Mouse (Mus musculus): Measurements from ENCODE around the gene Psmc3.
A peak's percentile ranks its signal among the peaks of the same experiment; 100 is the strongest.
"Not testable (repeated sequence)": the region's sequence is repeated elsewhere in the genome, so short reads cannot be mapped to it uniquely, and the experiment has no call there.

Gene Psmc3

DNA sequence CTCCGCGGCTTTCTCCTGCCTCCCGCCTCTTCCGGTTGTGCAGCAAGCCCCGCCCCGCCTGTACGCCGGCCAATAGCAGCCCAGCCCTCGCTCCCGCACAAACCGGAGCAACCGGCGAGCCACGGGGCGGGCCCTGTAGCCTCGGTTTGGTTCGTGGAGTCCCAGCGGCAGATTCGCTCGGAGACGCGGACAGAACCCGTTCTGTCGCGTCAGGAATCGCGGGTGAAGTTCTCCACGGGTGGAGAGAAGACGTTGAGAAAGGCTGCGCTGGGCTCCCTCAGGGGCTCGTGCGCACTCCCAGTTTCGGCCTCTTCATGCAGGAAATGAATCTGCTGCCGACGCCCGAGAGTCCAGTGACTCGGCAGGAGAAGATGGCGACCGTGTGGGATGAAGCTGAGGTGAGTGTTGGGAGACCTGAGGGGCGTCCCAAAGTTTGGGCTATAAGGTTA lies at the start of gene Psmc3:
Gene Psmc3, plus strand, starts transcription at position 76 of the 449 bp plus-strand sequence.
- DNase-seq = peak; percentile 98 to 99

DNA sequence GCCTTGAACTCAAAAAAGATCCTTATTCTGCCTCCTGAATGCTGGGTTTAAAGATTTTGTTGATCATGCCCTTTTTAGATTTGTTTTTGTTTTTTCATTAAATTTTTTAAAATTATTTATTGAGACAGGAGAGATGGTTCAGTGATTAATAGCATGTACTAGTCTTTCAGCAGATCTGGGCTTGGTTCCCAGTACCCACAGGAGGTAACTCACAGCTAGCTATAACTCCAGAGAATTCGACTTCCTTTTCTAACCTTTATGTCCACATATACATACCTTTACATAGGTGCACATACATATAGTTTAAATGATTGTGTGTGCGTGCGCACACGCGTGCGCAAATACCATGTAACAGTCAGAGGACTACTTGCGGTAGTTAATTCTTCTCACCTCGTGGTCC lies 45.3 kb upstream of the Psmc3 start:
- DNase-seq = peak; percentile 61 to 74

DNA sequence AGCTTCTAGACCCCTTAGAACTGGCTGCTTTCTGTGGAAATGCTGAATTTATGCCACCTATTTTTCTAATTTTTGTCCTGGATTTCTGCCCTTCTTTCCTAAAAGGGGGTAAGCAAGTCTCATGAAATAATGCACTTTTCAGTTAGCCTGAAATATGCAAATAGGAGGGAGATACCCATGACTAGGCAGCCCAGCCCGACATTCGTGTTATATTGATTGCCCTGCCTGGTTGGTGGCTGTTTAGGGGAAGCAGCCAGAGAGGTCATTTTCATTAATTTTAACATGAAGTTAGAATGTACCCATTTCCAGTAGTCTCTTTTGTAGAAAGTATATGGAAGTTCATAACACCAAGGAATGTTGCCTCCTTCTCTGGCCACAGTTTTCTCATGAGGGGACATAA lies 39.9 kb upstream of the Psmc3 start:
- no peak for DNase-seq

DNA sequence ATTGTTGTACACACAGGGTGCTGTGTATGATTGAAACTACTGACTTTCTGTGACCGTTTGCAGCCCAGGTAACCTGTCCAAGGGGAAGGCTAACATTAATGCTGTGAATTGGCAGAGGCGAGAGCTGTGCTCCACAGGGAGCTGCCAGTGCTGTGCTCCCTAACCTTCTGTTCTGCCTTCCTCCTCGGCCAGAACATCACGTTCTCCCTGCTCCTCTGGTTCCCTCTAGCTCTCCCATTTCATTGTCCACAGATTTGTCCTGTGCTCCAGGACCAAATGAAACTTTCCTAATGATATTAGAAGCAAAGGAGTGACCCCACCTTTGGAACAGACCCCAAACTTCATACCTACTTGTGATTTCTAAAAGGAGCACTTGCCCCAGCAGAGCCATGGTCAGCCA lies 38.4 kb upstream of the Psmc3 start:
- peak; percentile 78 to 81 for DNase-seq

GRCm38 (mm10) chr2:91018061-91018788 lies 35.6 kb upstream of the Psmc3 start:
- peak; percentile 54 to 72 for DNase-seq

DNA sequence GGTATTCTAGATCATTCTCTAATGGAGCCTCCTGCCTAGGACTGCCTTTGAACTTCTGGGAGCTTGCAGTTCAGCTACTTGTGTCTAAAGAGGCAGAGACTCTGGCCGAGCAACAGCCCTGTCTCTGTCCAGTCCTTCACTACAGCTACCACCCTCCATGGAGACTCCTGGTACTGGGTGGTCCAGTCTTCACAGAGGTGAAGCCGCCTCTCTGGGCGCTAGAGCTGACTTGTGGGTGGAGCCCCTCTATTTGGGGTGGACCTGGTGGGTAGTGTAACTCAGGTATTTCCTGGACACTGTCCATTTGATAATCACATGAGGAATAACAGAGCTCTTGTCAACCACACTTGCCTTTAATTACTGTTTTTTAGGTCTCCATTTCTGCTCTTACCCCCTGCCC lies 33.9 kb upstream of the Psmc3 start:
- no peak for DNase-seq

- not testable (repeated sequence) for DNase-seq
These were observed 31.5 kb upstream of the Psmc3 start for GRCm38 (mm10) chr2:91022266-91022665.

DNA sequence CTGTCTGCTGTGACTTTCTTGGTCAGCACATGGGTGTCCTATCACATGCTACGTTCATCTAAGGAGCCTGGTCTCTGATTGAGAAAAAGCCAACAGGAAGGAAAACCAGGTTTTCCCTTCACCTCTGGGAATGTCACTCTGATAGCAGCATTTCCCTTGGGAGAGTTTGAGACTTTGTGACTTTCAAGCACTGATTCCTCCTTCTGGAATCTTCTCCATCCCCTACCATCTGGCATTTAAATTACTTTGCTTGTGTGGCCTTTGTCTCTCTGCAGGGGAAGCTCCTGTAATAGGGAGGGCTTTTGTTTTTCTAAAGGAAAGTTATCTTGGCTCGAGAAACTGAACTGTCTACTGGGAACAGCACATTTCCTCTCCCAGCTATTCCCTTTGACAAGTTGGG lies 30.7 kb upstream of the Psmc3 start:
- no peak for DNase-seq

DNA sequence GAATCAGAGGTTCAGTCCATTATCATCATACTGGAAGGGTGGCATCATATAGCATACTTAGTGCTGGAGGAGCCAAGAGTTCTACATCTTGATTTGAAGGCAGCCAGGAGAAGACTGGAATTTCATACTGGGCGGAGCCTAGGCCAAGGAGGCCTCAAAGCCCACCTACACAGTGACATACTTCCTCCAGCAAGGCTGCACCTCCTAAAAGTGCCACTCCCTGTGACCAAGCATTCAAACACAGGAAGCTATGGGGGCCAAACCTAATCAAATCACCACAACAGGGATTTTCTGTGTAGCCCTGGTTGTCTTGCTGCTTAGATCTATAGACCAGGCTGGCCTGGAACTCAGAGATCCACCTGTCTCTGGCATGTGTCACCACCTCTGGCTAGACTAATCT lies 29.9 kb upstream of the Psmc3 start:
- DNase-seq = no peak

GRCm38 (mm10) chr2:91025081-91025516 lies 28.7 kb upstream of the Psmc3 start:
- DNase-seq = no peak

DNA sequence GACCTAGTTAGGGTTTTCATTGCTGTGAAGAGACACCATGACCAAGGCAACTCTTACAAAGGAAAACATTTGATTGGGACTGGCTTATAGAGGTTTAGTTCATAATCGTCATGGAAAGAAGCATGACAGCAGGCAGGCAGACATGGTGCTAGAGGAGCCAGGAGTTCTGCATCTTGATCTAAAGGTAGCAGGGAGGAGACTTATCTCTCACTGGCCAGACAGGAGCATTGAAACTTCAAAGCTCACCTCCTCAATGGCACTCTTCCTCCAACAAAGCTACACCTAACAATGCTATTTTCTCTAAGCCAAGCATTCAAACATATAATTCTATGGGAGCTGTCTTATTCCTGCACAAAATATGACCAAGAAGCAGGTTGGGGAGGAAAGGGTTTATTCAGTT lies 27.3 kb upstream of the Psmc3 start:
- no peak for DNase-seq

- DNase-seq = no peak
These were observed 26.2 kb upstream of the Psmc3 start for GRCm38 (mm10) chr2:91027391-91028214.

DNA sequence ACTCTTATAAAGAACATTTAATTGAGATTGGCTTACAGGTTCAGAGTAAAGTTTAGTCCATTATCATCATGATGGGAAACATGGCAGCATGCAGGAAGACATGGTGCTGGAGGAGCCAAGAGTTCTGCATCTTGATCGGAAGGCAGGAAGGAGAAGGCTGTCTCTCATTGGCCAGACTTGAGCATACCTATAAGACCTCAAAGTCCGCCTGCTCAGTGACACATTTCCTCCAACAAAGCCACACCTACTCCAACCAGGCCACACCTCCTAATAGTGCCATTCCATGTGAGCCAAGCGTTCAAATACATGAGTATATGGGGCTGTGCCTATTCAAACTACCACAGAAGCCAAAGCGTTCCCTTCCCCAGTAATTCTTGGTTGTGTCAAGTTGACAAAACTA lies 22.6 kb upstream of the Psmc3 start:
- no peak for DNase-seq

- no peak for DNase-seq
These were observed 20.8 kb upstream of the Psmc3 start for GRCm38 (mm10) chr2:91033000-91033399.

DNA sequence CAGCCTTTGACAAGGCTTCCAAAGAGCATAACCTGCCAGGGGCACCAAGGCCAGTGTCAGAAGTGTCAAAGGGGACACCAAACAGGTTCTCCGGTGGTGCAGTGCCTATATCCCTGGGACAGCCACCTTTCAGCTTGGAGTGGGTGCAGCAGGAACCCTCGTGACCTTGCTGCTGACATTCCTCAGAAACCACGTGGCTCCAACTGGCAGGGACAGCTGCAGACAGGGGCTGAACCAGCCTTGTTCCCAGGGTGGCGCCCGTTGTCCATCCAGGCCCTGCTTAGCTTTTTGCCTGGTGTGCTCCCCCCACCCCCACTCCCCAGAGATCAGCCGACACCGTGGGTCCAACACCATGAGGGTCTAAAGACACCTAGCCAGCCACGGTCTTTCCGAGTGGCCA lies 18.4 kb upstream of the Psmc3 start, which contains the start of gene Rapsn:
Gene Rapsn, plus strand, starts transcription at position 236 of the 400 bp plus-strand sequence.
- no peak for DNase-seq

- DNase-seq = peak; percentile 31 to 44
These were observed 12.0 kb upstream of the Psmc3 start for GRCm38 (mm10) chr2:91041786-91042185.

- DNase-seq = no peak
These were observed 11.0 kb upstream of the Psmc3 start for GRCm38 (mm10) chr2:91042651-91043398.

- no peak for DNase-seq
These were observed 9.1 kb upstream of the Psmc3 start for GRCm38 (mm10) chr2:91044727-91045126.

- DNase-seq = not testable (repeated sequence)
These were observed 8.0 kb upstream of the Psmc3 start for GRCm38 (mm10) chr2:91045805-91046204.

- no peak for DNase-seq
These were observed 6.5 kb upstream of the Psmc3 start for GRCm38 (mm10) chr2:91047359-91047758.

DNA sequence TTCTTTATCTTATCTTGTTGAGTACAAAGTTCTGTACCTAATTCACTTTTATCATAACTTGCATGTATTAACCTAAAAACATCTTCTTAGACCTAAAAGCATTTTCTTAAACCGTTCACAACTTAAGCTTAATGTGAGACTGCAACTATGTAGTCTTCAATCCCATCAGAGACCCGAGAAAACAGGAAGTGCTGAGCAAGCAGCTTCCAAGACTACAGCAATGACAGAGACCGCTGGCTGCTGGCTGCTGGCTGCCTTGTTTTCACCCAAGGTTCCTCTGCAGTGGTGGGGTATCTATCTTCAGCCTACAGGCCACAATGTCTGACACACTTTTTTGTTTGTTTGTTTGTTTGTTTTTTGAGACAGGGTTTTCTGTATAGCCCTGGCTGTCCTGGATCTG lies 1.9 kb upstream of the Psmc3 start:
- DNase-seq = no peak

DNA sequence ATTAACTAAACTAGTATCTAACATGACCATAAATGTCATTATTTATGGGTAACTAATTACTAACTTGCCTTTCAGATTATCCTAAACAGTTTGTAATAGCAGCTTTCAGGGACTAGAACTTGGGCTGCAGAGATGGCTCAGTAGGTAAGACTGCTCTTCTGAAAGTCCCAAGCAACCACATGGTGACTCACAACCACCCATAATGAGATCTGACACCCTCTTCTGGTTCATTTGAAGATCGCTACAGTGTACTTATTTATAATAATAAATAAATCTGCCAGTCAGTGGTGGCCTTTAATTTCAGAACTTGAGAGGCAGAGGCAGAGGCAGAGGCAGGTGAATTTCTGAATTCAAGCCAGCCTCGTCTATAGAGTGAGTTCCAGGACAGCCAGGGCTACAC lies 1.1 kb upstream of the Psmc3 start:
- no peak for DNase-seq

Measured in cerebellum, postnatal 25 days (tissue).